Mouse (Mus musculus) skeletal muscle tissue, adult 2 months (tissue): Measurements from ENCODE around the gene Frmd4a.
"Not testable (repeated sequence)": the region's sequence is repeated elsewhere in the genome, so short reads cannot be mapped to it uniquely, and the experiment has no call there.

Experiments
- DNase-seq: peaks from one replicate; pipeline ENCODE4 v3.0.0-alpha.2; 2012; ENCODE audit warnings: low read depth, low spot score

Frmd4a gene

DNA sequence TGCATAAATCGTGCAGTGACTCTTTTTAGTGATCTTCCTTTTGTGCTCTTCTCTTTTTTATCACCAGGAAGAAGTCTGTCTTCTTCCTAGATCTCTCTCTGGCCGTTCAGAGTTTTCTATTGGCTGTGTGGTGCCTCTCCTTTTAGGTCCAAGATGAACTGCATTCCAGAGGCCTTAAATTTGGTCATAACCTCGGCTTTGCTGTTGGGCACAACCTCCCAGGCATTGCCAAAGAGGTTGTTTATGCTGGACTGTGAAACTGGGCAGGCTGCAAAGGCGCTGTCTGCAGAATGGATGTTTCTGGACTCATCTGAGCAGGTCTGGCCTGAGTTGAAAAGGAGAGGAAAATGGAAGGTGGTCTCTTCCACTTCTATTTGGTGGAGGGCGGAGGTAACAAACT lies 560.8 kb downstream of the Frmd4a start:
- DNase-seq = no peak

DNA sequence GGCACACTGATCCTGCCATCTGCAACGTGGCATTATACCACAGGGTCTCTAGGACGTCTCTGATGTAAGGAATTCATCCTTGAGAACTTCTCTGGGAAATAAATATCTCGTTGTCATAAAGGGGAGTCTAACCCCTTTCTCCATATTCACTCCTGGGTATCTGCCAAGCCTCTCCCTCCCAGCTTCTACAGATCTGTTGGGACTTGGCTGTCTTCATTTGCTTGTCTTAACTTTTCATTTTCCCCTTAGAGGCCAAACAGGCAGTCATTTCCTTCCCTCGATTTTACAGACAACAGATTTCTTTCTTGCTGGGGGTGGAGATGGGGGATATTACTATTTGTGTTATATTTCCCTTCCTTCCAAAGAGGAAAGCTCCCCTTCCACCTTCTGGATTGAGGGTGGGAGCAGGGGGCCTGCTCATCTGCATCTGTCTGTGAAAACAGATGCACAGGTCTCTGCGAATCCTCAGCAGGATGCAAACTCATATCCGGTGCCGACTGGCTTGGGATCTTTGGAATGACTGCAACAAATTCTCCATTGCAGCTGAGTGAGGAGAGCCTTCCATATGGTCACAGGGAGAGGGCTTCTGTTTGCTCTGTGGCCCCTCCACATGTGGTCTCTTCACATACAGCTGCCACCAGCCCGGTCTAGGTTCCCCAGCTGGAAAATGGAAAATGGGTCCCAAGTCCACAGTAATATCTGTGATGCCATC lies 562.0 kb downstream of the Frmd4a start:
- DNase-seq = no peak

- no peak for DNase-seq
Measured at GRCm38 (mm10) chr2:4580666-4581065, 563.1 kb downstream of the Frmd4a start.

- DNase-seq = no peak
Measured at GRCm38 (mm10) chr2:4582930-4583329, 565.4 kb downstream of the Frmd4a start.

- no peak for DNase-seq
Measured at GRCm38 (mm10) chr2:4584252-4584651, 566.7 kb downstream of the Frmd4a start.

- DNase-seq = peak; percentile 48
Measured at GRCm38 (mm10) chr2:4586245-4586644, 568.7 kb downstream of the Frmd4a start.

DNA sequence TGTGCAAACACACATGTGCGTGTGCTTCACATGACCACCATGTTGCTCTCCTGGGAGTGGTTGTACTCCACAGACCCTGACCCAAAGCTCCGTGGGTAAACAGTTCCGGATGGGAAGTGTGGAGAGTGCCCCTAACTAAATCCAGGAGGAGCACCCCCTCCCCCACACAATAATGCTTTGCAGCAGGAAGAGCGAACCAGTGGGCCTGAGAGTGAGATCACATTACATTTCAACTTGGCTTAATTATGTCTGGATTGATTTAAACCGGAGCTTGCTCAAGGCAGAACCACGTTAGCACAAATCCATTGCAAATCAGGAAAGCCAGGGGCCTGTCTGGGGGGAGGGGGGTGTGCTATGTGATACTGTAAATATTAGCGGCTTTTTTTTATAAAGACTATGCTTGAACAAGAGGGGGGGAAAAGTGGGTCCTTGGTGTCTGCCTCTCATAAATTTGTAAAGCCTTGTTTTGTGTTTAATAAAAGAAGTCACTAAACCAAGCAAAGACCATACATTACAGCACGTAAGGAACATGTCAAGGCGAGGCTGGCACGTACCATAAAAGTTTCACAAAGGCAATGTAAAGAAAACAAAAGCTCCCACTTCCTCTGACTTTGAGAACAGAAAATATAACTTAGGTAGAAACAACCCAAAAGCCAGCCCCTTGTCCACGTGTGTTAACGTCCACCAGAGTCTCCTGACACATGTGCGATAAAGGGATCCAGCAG lies 570.3 kb downstream of the Frmd4a start:
- DNase-seq = no peak

DNA sequence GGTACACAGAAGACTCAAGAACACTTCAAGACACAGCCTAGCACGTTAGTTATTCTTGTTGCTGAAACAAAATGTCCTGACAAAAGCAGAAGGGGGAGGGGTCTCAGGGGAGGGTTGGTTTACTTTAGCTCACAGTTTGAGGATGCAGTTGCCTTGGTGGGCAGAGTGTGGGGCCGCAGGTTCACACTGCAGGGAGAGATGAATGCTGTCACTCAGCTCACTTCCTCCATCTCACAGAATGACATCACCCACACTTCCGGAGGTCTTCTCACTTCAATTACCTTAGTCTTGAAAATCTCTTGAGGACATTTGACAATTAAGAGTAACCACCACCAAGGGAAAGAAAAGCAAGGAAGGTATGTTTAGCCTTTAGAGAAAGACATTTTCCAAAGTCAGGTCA lies 574.1 kb downstream of the Frmd4a start:
- DNase-seq = no peak

- DNase-seq = no peak
Measured at GRCm38 (mm10) chr2:4592666-4593065, 575.1 kb downstream of the Frmd4a start.

DNA sequence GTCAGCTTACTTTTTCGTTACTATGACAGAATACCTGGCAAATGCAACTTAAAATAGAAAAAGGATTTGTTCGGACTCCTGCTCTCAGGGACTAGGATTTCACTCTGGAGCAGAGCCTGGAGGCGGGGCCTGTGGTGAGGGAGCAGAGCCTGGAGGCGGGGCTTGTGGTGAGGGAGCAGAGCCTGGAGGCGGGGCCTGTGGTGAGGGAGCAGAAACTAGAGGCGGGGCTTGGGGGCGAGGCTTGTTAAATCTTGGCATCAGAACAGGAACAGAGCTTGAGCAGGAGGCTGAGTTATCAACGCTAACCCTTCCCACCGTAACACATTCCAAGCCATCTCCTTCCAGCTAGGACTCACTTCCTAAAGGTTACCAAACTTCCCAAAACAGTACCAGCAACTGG lies 575.9 kb downstream of the Frmd4a start:
- DNase-seq = peak; percentile 70

- no peak for DNase-seq
Measured at GRCm38 (mm10) chr2:4593878-4594387, 576.4 kb downstream of the Frmd4a start.

- DNase-seq = no peak
Measured at GRCm38 (mm10) chr2:4596992-4597391, 579.5 kb downstream of the Frmd4a start.

GRCm38 (mm10) chr2:4601034-4601890 lies 583.7 kb downstream of the Frmd4a start:
- peak; percentile 47 for DNase-seq

DNA sequence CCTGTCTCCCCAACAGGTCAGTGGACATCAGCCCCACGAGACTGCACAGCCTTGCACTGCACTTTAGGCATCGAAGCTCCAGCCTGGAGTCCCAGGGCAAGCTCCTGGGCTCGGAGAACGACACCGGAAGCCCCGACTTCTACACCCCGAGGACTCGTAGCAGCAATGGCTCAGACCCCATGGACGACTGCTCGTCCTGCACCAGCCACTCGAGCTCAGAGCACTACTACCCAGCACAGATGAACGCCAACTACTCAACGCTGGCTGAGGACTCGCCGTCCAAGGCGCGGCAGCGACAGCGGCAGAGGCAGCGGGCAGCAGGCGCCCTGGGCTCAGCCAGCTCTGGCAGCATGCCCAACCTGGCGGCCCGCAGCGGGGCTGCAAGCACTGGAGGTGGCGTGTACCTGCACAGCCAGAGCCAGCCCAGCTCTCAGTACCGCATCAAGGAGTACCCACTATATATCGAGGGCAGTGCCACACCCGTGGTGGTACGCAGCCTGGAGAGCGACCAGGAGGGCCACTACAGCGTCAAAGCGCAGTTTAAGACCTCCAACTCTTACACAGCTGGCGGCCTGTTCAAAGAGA lies 585.9 kb downstream of the Frmd4a start:
- DNase-seq = no peak

DNA sequence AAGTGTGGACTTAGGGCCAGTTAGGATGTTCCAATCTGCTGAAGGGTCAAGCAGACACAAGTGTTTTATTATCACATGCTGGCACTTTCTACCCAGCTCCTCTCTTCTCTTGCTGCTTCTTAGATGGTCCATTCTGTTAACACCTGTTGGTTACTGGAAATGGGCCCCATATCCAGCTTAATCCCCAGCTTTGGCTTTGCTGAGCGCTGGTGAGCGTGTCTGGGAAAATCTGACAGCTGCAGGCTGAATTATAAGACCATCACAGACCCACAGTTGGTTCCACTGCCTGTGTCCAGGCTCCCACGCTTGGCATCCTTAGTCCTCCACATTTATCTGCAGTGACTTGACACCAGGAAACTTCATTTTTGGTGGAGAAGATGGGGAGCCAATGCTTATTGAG lies 589.0 kb downstream of the Frmd4a start:
- DNase-seq = no peak

- DNase-seq = no peak
Measured at GRCm38 (mm10) chr2:4608253-4608652, 590.7 kb downstream of the Frmd4a start.

- DNase-seq = no peak
Measured at GRCm38 (mm10) chr2:4609433-4609832, 591.9 kb downstream of the Frmd4a start.

- no peak for DNase-seq
Measured at GRCm38 (mm10) chr2:4611295-4611694, 593.8 kb downstream of the Frmd4a start.

- DNase-seq = no peak
Measured at GRCm38 (mm10) chr2:4611704-4612103, 594.2 kb downstream of the Frmd4a start.

- not testable (repeated sequence) for DNase-seq
Measured at GRCm38 (mm10) chr2:4614276-4614929, 596.9 kb downstream of the Frmd4a start.

GRCm38 (mm10) chr2:4615014-4615546 lies 597.6 kb downstream of the Frmd4a start:
- DNase-seq = no peak
